Mouse (Mus musculus): ENCODE data around the gene Ide.

DNA sequence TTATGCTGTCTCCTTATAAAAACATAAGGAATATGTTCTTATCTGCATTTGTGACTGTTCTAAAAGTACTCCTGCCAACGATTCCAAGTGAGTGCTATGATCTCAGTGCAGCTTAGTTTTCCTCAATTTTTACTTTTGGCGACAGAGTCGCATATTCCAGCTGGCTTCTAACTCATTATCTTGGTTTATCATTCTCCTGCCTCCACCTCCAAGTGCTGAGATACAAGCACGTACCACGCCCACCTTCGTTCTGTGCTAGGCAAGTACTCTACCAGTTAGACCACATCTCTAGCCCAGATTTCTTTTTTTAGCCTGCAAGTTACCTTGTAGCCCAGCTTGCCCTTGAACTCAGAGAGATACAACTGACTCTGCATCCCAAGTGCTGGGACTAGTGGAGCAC is 54.5 kb downstream of the Ide start:
- TF ChIP-seq CTCF (IDR thresholded peaks at IDR 0.05) (no peak), EP300 (IDR thresholded peaks at IDR 0.05) (no peak)

Data from lung, postnatal 0 days (tissue).